Mouse (Mus musculus) spleen, postnatal 36 days (tissue): Measurements from ENCODE around the gene Sdccag8.
A peak's percentile ranks its signal among the peaks of the same experiment; 100 is the strongest.

Experiments
- DNase-seq, 2 experiments: peaks; one replicate each; pipeline ENCODE4 v3.0.0; 2022; ENCODE audit warnings: low spot score in 2 of 2, mixed read lengths in 1 of 2

The Sdccag8 gene

GRCm38 (mm10) chr1:176814591-176815062, at the start of gene Sdccag8:
Sdccag8 (plus strand) TSS chr1:176814660.
- DNase-seq = peak; percentile 95 to 96

GRCm38 (mm10) chr1:176774533-176774932, 39.9 kb upstream of the Sdccag8 start:
- DNase-seq = no peak

- no peak for DNase-seq
Measured at GRCm38 (mm10) chr1:176789326-176789725, 25.1 kb upstream of the Sdccag8 start.

- DNase-seq = no peak
Measured at GRCm38 (mm10) chr1:176792175-176792574, 22.3 kb upstream of the Sdccag8 start.

- no peak for DNase-seq
Measured at GRCm38 (mm10) chr1:176798673-176799072, 15.8 kb upstream of the Sdccag8 start.

- peak; percentile 84 to 87 for DNase-seq
Measured at GRCm38 (mm10) chr1:176800728-176801365, 13.6 kb upstream of the Sdccag8 start.

GRCm38 (mm10) chr1:176810161-176810560, 4.3 kb upstream of the Sdccag8 start:
- DNase-seq = no peak

GRCm38 (mm10) chr1:176811892-176812291, 2.6 kb upstream of the Sdccag8 start:
- no peak for DNase-seq

GRCm38 (mm10) chr1:176812491-176813291, 1.8 kb upstream of the Sdccag8 start:
- DNase-seq = no peak

GRCm38 (mm10) chr1:176813292-176814035, 996 bp upstream of the Sdccag8 start:
- DNase-seq = peak; percentile 51 to 57

GRCm38 (mm10) chr1:176814036-176814420, 432 bp upstream of the Sdccag8 start, which contains the start of gene Cep170:
Cep170 (minus strand) TSS chr1:176814067.
- peak; percentile 87 to 88 for DNase-seq

- peak; percentile 41 to 46 for DNase-seq
Measured at GRCm38 (mm10) chr1:176816728-176817127, 2.3 kb downstream of the Sdccag8 start.

- no peak for DNase-seq
Measured at GRCm38 (mm10) chr1:176818147-176818546, 3.7 kb downstream of the Sdccag8 start.

- DNase-seq = no peak
Measured at GRCm38 (mm10) chr1:176818763-176819162, 4.3 kb downstream of the Sdccag8 start.

- no peak for DNase-seq
Measured at GRCm38 (mm10) chr1:176821929-176822328, 7.5 kb downstream of the Sdccag8 start.

- no peak for DNase-seq
Measured at GRCm38 (mm10) chr1:176822949-176823348, 8.5 kb downstream of the Sdccag8 start.

GRCm38 (mm10) chr1:176823889-176824288, 9.4 kb downstream of the Sdccag8 start:
- peak in 1 of 2 experiments; percentile 37 for DNase-seq

GRCm38 (mm10) chr1:176824611-176825010, 10.2 kb downstream of the Sdccag8 start:
- no peak for DNase-seq

- no peak for DNase-seq
Measured at GRCm38 (mm10) chr1:176825084-176825483, 10.6 kb downstream of the Sdccag8 start.

- no peak for DNase-seq
Measured at GRCm38 (mm10) chr1:176826186-176826585, 11.7 kb downstream of the Sdccag8 start.

GRCm38 (mm10) chr1:176826931-176827330, 12.5 kb downstream of the Sdccag8 start:
- DNase-seq = no peak

- DNase-seq = no peak
Measured at GRCm38 (mm10) chr1:176827365-176827764, 12.9 kb downstream of the Sdccag8 start.
